In genomic region chr16:63641603-63642002, GRCm38 (mm10) we compare ENCODE assay signal across 13 mouse cellular contexts.
"Had no signal": no experiment of that assay in that cellular context is flagged by ENCODE, and none has a peak within 500 bp of the region (broad histone marks: within the 10 kb centered on the region; RNA-seq: fewer than 3 reads in every experiment).

No protein-coding gene starts in this region.

- DNase-seq: kidney, postnatal 25 days; liver, embryonic 13.5 days; liver, postnatal 0 days; lung, postnatal 14 days; right cerebral cortex, adult 18-20 months; thymus, postnatal 4 days had no signal

- ATAC-seq: liver, postnatal 0 days had no signal

- H3K27ac ChIP-seq: limb, embryonic 15.5 days; liver, embryonic 13.5 days; lung, embryonic 15.5 days; macrophage; midbrain, embryonic 12.5 days; neural tube, embryonic 15.5 days; stomach, postnatal 0 days had no signal

- H3K9me3 ChIP-seq: limb, embryonic 15.5 days; liver, embryonic 13.5 days; lung, embryonic 15.5 days; megakaryocyte, embryonic 14.5 days; midbrain, embryonic 12.5 days; neural tube, embryonic 15.5 days had no signal

- H3K4me3 ChIP-seq: limb, embryonic 15.5 days; liver, embryonic 13.5 days; lung, embryonic 15.5 days; megakaryocyte, embryonic 14.5 days; midbrain, embryonic 12.5 days; neural tube, embryonic 15.5 days had no signal

- H3K27me3 ChIP-seq: limb, embryonic 15.5 days; liver, embryonic 13.5 days; lung, embryonic 15.5 days; megakaryocyte, embryonic 14.5 days; midbrain, embryonic 12.5 days; neural tube, embryonic 15.5 days had no signal

- H3K36me3 ChIP-seq: limb, embryonic 15.5 days; liver, embryonic 13.5 days; lung, embryonic 15.5 days; midbrain, embryonic 12.5 days; neural tube, embryonic 15.5 days had no signal

- H3K4me2 ChIP-seq: limb, embryonic 15.5 days; liver, embryonic 13.5 days; lung, embryonic 15.5 days; midbrain, embryonic 12.5 days; neural tube, embryonic 15.5 days had no signal

- H3K9ac ChIP-seq: limb, embryonic 15.5 days; liver, embryonic 13.5 days; liver, postnatal 0 days; lung, embryonic 15.5 days; midbrain, embryonic 12.5 days; neural tube, embryonic 15.5 days had no signal

- H3K4me1 ChIP-seq: limb, embryonic 15.5 days; liver, embryonic 13.5 days; lung, embryonic 15.5 days; megakaryocyte, embryonic 14.5 days; neural tube, embryonic 15.5 days had no signal
